Mouse (Mus musculus) hindbrain, postnatal 0 days (tissue): ENCODE results near the gene Arhgdib. TPM values are rescaled to one million over a fixed set of nuclear protein-coding genes. Genes with fewer than 3 reads are reported as not detected.

ENCODE experiments used
- ATAC-seq: fragments of 200-750 bp; cut with Nextera tagmentation; 2 replicates; pipeline ENCODE4 v1.8.0; 2017; ENCODE audit warnings: mild to moderate bottlenecking, moderate TSS enrichment, moderate library complexity
- DNase-seq: peaks from one replicate; pipeline ENCODE4 v3.0.0-alpha.2; 2015; ENCODE audit warnings: low spot score
- H3K27ac ChIP-seq: fragments of 300-500 bp; sonication (generic); 2 replicates; pipeline ENCODE4 v1.5.1; 2014; ENCODE audit warnings: mild to moderate bottlenecking
- H3K27me3 ChIP-seq: fragments of 300-500 bp; sonication (generic); 2 replicates; pipeline ENCODE4 v1.6.1; 2014; ENCODE audit warnings: low read length, mixed read lengths; ENCODE audit not compliant: insufficient read depth
- H3K36me3 ChIP-seq: fragments of 300-500 bp; sonication (generic); 2 replicates; pipeline ENCODE4 v1.6.1; 2014; ENCODE audit warnings: low read length, mixed read lengths; ENCODE audit not compliant: insufficient read depth
- H3K4me1 ChIP-seq: fragments of 300-500 bp; sonication (generic); 2 replicates; pipeline ENCODE4 v1.6.1; 2014; ENCODE audit warnings: antibody characterized with exemption, low read length, mixed read lengths; ENCODE audit not compliant: insufficient read depth
- H3K4me2 ChIP-seq: fragments of 300-500 bp; sonication (generic); 2 replicates; pipeline ENCODE4 v1.6.1; 2014; ENCODE audit warnings: low read depth, mild to moderate bottlenecking, low read length, moderate library complexity, mixed read lengths
- H3K4me3 ChIP-seq: fragments of 300-500 bp; sonication (generic); 2 replicates; pipeline ENCODE4 v1.5.1; 2014; ENCODE audit warnings: low read length
- H3K9ac ChIP-seq: fragments of 300-500 bp; sonication (generic); replicated peaks from 2 replicates; pipeline ENCODE4 v1.6.1; 2014; ENCODE audit warnings: mild to moderate bottlenecking, low read length, moderate library complexity, mixed read lengths
- H3K9me3 ChIP-seq: fragments of 300-500 bp; sonication (generic); 2 replicates; pipeline ENCODE4 v1.6.1; 2016; ENCODE audit warnings: low read length, mixed read lengths
- CTCF ChIP-seq: IDR thresholded peaks from 2 replicates; pipeline ENCODE4 v1.5.1; 2016; ENCODE audit warnings: antibody characterized with exemption, control low read depth, low read depth
- WGBS: fragments of 180-500 bp; shearing (Covaris S2); extraction: QIAGEN DNeasy Blood & Tissue Kit; methylation state at CpG from one replicate; pipeline ENCODE4 v1.1.7; 2014; 5-methylcytosine and 5-hydroxymethylcytosine counted together
- polyA plus RNA-seq: library from polyadenylated mRNA; unstranded; fragments of >200 nt; fragmentation: Nextera tagmentation; extraction: Ambion mirVana; gene quantifications from 2 replicates; pipeline ENCODE4 v1.2.1, GENCODE M21; 2015
- total RNA-seq: library from RNA; depleted of rRNA; stranded (reverse); fragments of >200 nt; gene quantifications from 2 replicates; pipeline ENCODE4 v1.2.3, GENCODE M21; 2014

Arhgdib gene
- total and polyA plus RNA-seq, 2 experiments from 2014 or later, result 7.2 to 18.8 TPM

- Histone ChIP-seq H3K9ac (no peak overlapping the region), H3K4me3 (no peak overlapping the region), H3K36me3 (no peaks in the 10 kb centered on the region), H3K9me3 (no peaks in the 10 kb centered on the region), H3K4me2 (no peak overlapping the region), H3K27ac (no peak overlapping the region), H3K4me1 (no peaks in the 10 kb centered on the region), H3K27me3 (no peaks in the 10 kb centered on the region)
- WGBS, result 62% methylated on average over 8 of the region's 8 CpGs
- TF ChIP-seq CTCF, result no peak
- ATAC-seq, result no peak
- no peak for DNase-seq
These were observed 37.7 kb downstream of the Arhgdib start for GRCm38 (mm10) chr6:136903885-136904470.

DNA sequence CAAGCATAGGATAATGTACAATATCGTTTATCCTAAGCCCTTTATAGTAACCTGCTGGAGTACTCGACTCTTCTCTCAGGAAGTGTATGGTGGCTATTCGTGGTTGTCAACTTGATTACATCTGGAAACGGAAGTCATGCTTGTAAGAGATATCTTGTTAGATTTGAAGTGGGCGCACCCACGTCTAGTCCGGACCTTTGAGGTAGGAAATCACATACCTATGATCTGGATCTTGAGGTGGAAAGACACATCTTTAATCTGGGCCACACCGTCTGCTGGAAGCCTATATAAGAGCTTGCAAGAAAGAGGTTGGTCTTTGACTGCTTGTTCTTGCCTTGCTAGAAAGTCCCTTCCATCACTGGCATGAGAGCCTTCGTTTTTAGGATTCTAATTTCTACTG is 39.2 kb downstream of the Arhgdib start:
- no peak for TF ChIP-seq CTCF
- WGBS, result 88% methylated on average over 9 of the region's 9 CpGs
- DNase-seq, result no peak

GRCm38 (mm10) chr6:136901010-136901409 is 40.7 kb downstream of the Arhgdib start:
- no peaks in the 10 kb centered on the region for H3K9me3 ChIP-seq
- DNase-seq (no peak), ATAC-seq (no peak)
- no peak overlapping the region for H3K27ac ChIP-seq
- H3K27me3 ChIP-seq, result no peaks in the 10 kb centered on the region
- H3K4me1 ChIP-seq, result no peaks in the 10 kb centered on the region
- H3K9ac ChIP-seq, result no peak overlapping the region
- TF ChIP-seq CTCF, result no peak
- no peak overlapping the region for H3K4me2 ChIP-seq
- H3K36me3 ChIP-seq, result no peaks in the 10 kb centered on the region
- 80% methylated on average over 2 of the region's 2 CpGs for WGBS
- H3K4me3 ChIP-seq, result no peak overlapping the region

More for the DNA sequence above, 39.2 kb downstream of the Arhgdib start:
- Histone ChIP-seq H3K9me3 (no peaks in the 10 kb centered on the region), H3K4me3 (no peak overlapping the region), H3K36me3 (no peaks in the 10 kb centered on the region), H3K4me2 (no peak overlapping the region), H3K27me3 (no peaks in the 10 kb centered on the region), H3K27ac (no peak overlapping the region), H3K4me1 (no peaks in the 10 kb centered on the region), H3K9ac (no peak overlapping the region)
- no peak for ATAC-seq

- 75% methylated on average over 4 of the region's 4 CpGs for WGBS
- H3K4me3 ChIP-seq, result no peak overlapping the region
- no peak for ATAC-seq
These were observed 41.2 kb downstream of the Arhgdib start for GRCm38 (mm10) chr6:136900369-136901009.

GRCm38 (mm10) chr6:136898954-136899353 is 42.7 kb downstream of the Arhgdib start:
- no peaks in the 10 kb centered on the region for H3K9me3 ChIP-seq
- no peak for TF ChIP-seq CTCF
- H3K4me3 ChIP-seq, result no peak overlapping the region
- WGBS, result 81% methylated on average over 2 of the region's 2 CpGs
- H3K36me3 ChIP-seq, result no peaks in the 10 kb centered on the region
- ATAC-seq (no peak), DNase-seq (no peak)
- no peak overlapping the region for H3K9ac ChIP-seq
- no peak overlapping the region for H3K4me2 ChIP-seq
- no peaks in the 10 kb centered on the region for H3K4me1 ChIP-seq
- no peak overlapping the region for H3K27ac ChIP-seq
- no peaks in the 10 kb centered on the region for H3K27me3 ChIP-seq

More at GRCm38 (mm10) chr6:136900369-136901009, 41.2 kb downstream of the Arhgdib start:
- Histone ChIP-seq H3K9ac (no peak overlapping the region), H3K4me1 (no peaks in the 10 kb centered on the region), H3K9me3 (no peaks in the 10 kb centered on the region), H3K27me3 (no peaks in the 10 kb centered on the region), H3K4me2 (no peak overlapping the region), H3K27ac (no peak overlapping the region), H3K36me3 (no peaks in the 10 kb centered on the region)
- TF ChIP-seq CTCF, result no peak
- no peak for DNase-seq

GRCm38 (mm10) chr6:136898222-136898621 is 43.5 kb downstream of the Arhgdib start:
- TF ChIP-seq CTCF, result no peak
- no peak for ATAC-seq

GRCm38 (mm10) chr6:136897789-136898188 is 43.9 kb downstream of the Arhgdib start:
- H3K9me3 ChIP-seq, result no peaks in the 10 kb centered on the region
- ATAC-seq (no peak), DNase-seq (no peak)
- H3K4me3 ChIP-seq, result no peak overlapping the region
- H3K27ac ChIP-seq, result no peak overlapping the region
- 86% methylated on average over 4 of the region's 4 CpGs for WGBS
- no peak overlapping the region for H3K4me2 ChIP-seq
- H3K9ac ChIP-seq, result no peak overlapping the region
- H3K27me3 ChIP-seq, result no peaks in the 10 kb centered on the region
- TF ChIP-seq CTCF, result no peak
- H3K4me1 ChIP-seq, result no peaks in the 10 kb centered on the region
- H3K36me3 ChIP-seq, result no peaks in the 10 kb centered on the region

More at GRCm38 (mm10) chr6:136898222-136898621, 43.5 kb downstream of the Arhgdib start:
- Histone ChIP-seq H3K27ac (no peak overlapping the region), H3K4me1 (no peaks in the 10 kb centered on the region), H3K4me3 (no peak overlapping the region), H3K4me2 (no peak overlapping the region), H3K9ac (no peak overlapping the region), H3K36me3 (no peaks in the 10 kb centered on the region), H3K27me3 (no peaks in the 10 kb centered on the region), H3K9me3 (no peaks in the 10 kb centered on the region)
- 67% methylated on average over 4 of the region's 4 CpGs for WGBS
- DNase-seq, result no peak
